Mouse (Mus musculus) frontal cortex, adult 2 months (tissue): ENCODE results near the gene Abcd3. TPM values are rescaled to one million over a fixed set of nuclear protein-coding genes. Genes with fewer than 3 reads are reported as not detected.
A peak's percentile ranks its signal among the peaks of the same experiment; 100 is the strongest.

Source experiments
- DNase-seq, 2 experiments: peaks; one replicate each; pipeline ENCODE4 v3.0.0; 2022; ENCODE audit warnings: low spot score in 1 of 2; ENCODE audit errors: extremely low spot score in 1 of 2
- polyA plus RNA-seq: library from polyadenylated mRNA; depleted of rRNA; stranded (reverse); fragments of >200 nt; gene quantifications from 2 replicates; pipeline ENCODE4 v1.2.3, GENCODE M21; 2012; rRNA removed

The Abcd3 gene
- 36.4 and 38.3 TPM in 2 replicates for polyA plus RNA-seq

DNA sequence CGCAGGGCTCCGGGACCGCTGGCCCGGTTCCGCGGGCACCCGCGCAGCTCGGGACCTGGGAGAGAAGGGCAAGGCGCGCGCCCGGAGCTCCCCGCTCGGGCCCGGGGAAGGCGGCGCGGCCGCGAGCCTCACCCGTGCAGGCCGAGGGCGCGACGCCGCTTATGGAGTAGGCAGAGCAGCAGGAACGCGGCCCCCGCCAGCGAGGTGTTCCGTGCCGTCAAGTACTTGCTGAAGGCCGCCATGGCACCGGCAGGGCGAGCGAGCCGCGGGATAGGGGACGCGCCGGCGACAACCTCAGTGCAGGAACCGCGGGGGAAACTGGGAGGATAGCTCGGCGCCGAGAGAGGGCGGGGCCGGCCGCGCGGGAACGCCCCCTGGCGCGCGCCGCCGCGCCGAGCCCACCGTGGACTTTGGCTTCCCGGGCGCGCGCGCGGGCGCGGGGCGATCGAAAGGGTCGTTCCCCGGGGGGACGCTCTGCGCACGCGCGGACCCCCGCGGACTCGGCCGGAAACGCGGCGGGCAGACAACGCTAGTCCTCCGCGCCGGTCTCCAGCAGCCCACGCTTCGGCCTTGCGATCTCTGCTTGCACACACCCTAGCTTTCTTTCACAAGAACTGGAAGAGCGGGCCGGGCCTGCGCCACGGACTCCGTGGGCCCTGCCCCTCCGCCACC lies at the start of gene Abcd3:
Gene Abcd3, minus strand, starts transcription at position 426 of the 672 bp plus-strand sequence.
- peak; percentile 29 to 75 for DNase-seq

DNA sequence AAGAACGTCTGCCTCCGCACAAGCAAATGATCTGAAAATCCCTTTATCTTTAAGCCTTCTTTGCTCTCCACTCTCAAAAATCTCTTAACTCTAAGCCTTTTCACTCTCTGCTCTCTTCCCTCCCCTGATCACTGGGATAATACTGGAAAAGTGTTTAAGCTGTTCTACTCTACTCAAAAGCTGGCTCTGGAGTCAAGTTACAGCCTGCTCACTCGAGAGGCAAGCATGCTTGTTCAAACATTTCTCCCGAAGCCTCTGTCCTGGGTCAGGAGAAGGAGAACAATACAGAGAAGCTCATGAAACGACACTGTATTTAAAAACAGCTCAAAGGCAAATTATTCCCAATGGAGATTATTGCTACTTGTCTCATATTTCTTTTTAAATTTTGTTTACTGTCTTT lies 44.0 kb upstream of the Abcd3 start:
- no peak for DNase-seq

DNA sequence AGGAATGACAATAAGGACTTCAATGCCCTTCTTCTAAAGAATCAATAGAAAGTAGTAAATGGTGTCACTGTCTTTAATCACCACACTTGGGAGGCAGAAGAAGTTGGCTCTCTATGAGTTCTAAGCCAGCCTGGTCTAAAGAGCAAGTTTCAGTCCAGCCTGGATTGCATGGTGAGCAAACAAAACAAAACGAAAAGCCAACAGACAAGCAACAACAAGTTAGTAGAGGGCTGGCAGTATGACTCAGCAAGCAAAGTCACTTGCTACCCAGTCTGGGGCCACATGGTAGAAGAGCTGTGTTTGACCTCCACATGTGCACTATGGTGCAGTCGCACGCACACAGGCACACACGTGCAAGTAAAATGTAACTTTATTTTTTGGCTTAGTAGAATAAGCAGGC lies 41.0 kb upstream of the Abcd3 start:
- no peak for DNase-seq

DNA sequence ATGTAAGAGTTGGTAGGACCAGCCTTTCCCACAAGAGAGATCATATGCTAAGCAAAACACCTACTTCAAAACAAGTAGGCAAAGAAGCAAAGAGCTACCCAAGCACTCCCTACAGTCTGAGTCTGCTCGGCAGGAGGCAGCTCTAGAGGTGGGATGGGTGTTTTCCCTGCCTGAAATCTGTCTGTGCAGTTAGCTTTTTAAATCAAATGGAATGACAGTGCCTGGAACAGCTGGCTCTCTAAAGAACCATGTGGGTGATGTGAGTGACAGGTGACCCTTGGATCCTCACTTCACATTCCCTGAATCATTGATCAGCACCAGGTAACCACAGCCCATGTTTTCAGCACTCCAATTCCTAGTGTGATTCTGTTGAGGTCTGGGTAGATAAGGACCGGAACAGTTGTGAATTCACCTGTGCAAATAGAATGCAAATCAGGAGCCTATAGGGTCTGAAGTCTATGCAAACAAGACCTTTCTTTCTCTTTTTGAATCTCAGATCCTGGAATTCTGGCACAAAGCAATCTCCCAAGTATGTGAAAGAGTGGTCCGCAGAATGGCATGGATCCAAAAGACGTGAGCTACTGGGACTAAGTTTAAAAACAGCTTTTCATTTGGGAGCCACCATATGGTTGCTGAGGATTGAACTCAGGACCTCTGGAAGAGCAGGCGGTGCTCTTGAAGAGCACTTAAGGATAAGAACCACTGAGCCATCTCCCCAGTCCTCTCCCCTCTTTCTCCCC lies 38.8 kb upstream of the Abcd3 start:
- peak in 1 of 2 experiments; percentile 33 for DNase-seq

DNA sequence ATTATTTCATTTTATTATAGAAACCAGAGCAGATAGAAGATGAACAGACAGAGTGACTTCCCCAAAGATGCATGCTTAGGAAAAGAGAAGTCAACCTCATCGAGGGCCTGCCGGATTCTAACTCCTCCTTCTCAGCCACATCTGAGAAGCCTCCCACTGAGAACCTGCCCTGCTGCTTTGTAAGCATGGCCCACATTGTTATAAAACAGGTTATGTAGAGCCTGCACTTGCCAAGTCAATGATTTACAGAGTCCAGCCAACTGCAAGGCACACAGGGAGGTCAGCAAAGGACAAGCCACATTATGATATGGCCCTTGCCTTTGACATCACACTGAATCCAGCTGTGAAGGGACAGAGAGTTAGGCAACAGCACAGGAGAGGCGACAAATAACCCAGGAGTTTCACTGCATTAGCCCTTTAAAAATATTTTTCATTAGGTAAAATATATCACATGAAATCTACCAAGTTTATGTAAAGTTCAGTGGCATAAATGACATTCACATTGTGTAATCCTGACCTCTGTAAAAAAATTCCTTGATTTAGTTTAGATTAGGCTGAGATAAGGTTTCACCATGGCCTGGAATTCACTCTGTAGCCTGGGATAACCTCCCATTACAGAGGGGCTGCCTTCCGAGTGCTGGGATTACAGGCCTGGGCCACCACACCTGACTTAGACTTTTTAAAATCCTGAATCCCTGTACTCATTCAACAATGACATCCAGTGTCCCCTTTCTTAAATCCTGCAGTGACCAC lies 37.1 kb upstream of the Abcd3 start:
- DNase-seq: no peak

DNA sequence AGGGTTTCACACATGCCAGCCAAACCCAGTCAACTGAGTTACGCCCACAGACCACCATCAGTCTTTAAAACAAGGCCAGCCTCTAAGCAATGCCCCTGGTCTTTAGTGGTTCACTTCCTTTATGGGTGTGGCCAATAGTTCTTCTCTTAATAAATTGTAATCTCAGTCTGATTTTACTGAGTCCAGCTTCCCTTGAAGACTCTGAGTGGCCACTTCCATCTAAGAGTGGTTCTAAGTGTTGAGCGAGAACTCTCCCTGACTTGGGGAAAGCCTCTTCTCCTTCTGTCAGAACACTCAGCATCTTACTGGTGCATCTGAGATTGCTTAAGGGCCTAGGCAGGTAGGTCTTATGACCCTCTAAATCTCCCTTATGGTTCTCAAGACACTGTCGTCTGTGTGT lies 35.9 kb upstream of the Abcd3 start:
- no peak for DNase-seq

DNA sequence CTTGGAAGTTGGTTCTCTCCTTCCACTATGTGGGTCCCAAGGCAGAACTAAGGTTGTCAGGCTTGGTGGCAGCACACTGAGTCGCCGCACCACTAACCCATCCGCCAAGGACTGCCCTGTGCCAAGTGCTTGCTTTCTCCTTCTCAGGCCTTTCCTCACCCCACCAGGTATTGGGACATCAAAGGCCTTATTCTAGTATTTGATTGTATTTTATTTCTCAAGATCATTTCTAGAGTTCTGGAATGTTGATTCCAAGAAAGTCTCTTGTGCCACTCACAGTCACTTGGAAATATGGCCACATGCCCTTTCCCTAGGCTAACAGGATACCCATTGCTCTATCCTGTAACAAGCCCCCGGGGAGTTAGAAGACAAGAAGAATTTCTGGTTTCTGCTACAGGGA lies 35.3 kb upstream of the Abcd3 start:
- DNase-seq: no peak

DNA sequence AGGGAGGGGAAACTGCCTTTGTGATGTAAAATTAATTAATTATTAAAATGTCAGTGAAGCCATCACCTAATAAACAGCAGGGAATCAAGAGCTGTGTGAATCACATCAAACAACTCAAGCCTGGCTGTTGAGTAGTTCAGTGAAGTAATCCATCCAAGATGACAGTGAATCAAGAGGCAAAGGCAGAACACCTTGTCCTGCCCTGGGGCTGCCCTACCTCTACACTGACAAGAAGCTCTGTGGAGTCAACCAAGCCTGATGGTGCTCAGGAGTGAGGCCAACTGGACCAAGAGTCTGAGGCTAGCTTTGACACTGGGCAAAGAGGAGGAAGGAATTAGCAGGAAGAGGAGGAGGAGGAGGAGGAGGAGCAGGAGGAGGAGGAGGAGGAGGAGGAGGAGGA lies 32.2 kb upstream of the Abcd3 start:
- DNase-seq: no peak

DNA sequence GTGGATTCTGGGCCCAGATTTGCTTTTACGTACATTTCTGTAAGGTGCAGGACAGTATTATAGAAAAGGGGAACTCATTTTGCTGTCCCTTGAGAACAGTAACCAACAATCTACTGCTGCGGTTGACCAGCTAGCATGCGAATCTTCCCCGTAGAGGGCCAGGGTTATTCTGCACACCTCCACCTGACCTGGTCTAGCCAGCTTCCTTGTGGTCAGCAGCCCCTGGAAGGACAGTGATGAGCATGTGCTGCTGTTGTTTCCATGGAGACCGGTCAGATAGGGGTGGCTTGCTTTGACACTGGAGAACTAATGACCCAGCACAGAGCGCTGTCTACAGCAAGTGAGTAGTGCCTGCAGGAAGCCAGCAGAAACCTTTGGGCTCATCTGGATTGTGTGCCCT lies 29.6 kb upstream of the Abcd3 start:
- no peak for DNase-seq

DNA sequence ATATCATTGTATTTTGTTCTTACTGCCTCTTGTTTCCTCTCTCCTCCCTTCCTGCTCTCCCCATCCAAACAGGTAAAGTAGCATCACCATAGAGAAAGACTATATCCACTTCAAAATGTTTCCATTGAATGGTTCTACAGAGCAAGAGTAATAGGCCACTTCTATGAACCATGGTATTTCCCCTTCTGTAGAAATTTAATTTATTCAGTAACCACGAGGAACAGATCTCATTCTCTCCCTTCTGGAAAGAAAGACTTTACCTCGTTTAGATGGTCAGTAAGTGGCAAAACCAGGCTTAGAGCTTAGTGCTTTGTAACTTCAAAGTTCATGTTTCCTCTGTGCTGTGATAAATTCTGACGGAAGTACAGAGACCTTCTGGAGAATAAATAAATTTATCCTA lies 28.9 kb upstream of the Abcd3 start:
- no peak for DNase-seq

DNA sequence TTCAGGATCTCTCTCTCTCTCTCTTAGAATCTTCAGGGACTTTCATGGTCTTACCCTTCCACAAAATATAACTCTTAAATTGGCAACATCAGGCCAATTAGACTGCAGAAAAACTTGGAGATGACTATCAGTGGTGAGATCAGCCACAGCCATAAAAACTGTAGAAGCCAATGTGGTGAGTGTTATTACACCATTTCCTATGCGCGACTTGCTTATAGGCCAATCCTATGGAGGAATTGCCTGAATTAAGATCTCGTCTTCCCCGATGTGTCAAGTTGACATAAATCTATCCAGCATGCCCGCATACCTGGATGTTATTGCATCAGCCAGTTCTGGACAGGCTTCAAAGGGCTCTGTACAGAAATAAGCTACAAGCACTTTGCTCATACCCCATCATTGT lies 28.2 kb upstream of the Abcd3 start:
- DNase-seq: no peak

DNA sequence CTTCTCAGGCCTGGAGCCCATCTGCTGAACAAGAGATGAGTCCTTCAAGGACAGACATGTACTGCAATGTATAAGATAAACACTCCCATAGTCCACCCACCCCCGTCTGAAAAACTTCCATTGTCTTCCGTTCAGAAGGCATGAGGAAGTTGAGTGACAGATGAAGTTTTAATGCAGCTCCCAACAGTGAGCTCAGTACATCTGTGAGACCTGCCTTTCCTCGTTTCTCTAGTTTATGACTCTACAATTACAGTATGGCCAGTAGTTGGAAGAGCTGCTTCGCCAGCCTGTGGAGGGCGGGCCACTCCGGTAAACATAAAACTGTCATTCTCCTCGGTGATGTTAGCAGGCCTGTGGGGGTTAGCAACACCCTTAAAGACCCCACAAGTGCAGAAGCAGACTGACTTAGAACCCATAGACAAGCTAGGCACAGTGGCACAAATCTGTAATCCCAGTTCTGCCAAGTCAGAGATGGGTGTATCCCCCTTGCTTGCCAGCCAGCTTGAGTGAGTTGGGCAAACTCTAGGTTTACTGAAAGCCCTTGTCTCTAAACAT lies 27.3 kb upstream of the Abcd3 start:
- DNase-seq: no peak

DNA sequence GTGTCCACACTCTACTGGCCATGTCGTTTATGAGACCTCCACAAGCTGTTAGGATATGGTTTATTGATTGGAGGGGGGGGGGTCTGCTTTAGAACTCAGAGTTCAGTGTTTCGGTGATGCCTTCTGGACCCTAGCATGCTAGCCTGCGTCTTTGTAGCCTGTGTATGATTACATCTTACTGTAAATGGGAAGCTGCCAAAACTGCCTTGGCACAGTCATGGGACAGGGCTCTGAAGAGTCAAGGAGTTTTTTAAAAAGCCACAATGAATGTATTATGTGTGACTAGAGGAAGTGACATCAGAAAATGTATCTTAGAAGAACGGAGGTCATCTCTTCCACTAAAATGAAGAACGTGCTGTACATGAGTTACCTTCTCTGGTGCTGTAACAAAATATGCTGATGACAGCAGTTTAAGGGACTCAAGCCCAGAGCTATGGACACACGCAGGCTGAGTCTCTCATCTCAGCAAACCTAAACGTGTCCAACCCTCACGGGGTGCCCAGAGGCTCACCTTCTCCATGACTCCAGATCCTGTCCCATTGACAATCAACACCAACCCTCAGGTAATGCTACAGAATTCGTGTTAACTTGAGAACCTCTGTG lies 26.4 kb upstream of the Abcd3 start:
- DNase-seq: no peak

DNA sequence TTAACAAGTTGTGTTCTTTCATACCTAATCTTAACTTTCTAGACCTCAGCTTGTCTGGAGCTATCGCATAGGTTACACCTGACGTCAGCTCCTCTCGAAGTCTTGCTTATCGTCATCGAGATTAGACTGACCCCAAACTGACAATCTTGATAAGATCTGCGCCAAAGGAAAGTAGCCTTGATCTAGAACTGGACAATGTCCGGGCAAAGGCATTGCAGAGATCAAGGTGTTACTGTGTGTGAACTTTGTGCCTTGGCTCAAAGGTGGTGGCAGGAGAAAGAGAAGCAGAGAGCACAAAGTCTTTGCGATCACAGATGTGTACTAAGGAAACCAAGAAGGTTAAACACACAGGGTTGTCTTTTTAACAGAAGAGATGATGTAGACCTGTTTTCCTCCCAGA lies 25.2 kb upstream of the Abcd3 start:
- no peak for DNase-seq

DNA sequence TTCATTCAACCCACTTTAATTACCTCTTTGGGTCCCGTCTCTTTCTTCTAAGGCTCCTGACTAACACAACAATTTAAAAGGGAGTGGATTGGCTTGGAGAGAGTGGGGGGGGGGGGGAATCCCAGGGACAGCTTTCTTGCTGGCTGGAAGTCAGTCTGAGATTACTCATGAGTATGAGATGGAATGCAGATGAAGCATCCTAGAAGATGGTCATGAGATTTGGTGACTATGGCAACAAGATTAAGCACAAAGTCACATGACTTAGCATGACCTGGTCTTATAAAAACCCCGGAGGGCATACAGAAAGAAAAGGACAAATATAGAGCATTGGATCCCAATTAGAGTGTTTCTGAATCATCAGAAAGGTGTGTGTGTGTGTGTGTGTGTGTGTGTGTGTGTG lies 19.6 kb upstream of the Abcd3 start:
- no peak for DNase-seq

DNA sequence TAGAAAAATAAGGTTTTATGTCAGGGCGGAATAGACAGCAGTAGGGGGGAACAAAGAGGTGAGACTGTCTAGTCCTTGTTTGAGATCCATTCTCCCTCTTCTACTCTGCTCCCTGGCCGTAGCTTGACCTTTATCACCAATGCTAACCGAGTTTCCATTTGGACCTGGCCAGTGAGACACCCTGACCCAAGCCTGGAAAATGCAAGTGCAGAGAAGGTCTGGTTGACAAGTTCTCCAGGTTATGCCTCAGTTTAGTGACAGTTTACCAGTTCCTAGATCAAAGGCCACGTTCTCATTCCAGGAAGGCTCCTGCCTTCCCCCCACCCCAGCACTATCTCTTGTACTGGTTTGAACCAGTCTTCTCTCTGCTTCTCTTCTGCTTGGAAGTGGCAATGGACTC lies 19.1 kb upstream of the Abcd3 start:
- DNase-seq: no peak

DNA sequence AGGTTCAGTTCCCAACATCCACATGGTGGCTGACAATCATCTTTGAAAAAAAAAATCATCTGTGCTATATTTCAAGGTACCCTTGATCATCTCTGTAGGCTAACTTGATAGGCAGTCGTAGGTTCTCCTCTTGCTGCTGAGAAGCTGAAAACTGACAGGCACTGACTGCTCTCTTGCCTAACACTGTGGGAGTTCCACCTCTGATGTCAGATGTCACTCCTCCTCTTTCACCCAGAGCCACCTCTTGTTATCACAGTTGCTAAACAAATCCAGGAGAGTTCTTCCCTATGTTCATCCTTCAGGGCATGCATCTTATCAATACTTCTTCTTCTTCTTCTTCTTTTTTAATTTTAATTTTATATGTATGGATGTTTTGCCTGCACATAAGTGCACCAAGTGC lies 10.0 kb upstream of the Abcd3 start:
- no peak for DNase-seq

DNA sequence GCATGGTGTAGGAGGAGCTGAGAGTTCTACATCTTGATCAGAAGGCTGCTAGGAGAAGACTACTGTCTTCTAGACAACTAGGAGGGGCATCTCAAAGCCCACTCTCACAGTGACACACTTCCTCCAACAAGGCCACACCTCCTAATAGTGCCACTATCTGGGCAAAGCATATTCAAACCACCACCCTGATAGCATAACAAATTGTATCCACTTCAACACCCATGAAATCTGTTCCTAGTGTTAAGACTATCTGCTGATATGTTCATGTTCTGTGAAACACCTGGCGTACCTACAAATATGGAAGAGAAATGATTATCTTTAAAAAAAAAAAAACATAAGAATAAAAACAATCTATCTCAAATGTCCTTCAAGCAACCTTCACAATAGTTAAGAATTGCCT lies 9.2 kb upstream of the Abcd3 start:
- no peak for DNase-seq

DNA sequence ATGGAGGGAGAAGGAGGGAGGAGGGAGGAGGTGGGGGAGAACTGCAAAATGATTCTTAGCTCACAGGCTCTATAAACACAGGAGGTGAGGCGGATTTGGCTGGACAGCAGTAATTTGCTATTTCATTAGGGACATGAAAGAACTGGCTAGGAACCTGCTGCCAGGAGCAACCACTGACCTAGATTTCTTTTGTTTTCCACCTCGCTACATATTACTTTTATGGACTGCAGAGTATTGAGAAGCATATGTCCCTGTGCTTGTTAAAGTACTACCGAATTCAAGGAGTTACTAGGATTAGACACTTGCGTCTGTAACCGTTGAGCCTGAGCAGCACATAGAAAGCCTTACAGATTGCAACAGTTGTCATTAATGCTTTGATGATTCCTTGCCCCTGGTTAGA lies 7.5 kb upstream of the Abcd3 start:
- DNase-seq: no peak

DNA sequence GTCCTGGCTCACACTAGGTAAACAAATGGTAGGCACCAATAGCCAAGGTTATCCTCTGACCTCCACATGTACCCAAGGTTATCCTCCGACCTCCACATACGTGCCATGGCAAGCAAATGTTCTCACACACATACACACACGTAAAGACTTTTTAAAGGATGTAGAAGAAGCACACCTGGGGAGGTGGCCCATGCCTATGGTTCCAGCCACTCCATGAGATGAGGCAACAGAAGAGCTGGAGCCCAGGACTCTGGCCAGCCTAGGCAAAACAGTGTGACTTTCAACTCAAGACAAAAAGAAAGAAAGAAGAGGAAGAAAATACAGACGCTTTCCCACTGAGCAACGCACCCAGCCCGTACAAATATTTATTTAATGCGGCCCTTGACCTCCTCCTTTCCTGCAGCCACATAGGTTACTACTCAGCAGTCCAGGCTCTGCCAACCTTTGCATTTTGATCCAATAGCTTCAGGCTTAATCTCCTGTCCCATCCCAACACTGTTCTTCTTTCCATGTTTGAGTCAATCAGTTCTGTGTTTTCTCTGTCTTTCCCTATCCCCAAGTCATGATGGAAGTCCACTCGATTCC lies 6.5 kb upstream of the Abcd3 start:
- no peak for DNase-seq
